Mouse (Mus musculus) heart, postnatal 0 days (tissue): ENCODE data around the gene Olfr111. TPM values are rescaled to one million over a fixed set of nuclear protein-coding genes. Genes with fewer than 3 reads are reported as not detected.
"Not testable (repeated sequence)": the region's sequence is repeated elsewhere in the genome, so short reads cannot be mapped to it uniquely, and the experiment has no call there.

ENCODE experiments used
- ATAC-seq: fragments of 200-750 bp; cut with Nextera tagmentation; 2 replicates; pipeline ENCODE4 v1.8.0; 2017; ENCODE audit warnings: low read depth, moderate number of reproducible peaks, moderate library complexity; ENCODE audit not compliant: insufficient read depth
- DNase-seq: peaks from one replicate; pipeline ENCODE4 v3.0.0-alpha.2; 2016; ENCODE audit warnings: low spot score
- H3K27ac ChIP-seq: fragments of 300-500 bp; sonication (generic); 2 replicates; pipeline ENCODE4 v1.5.1; 2014; ENCODE audit warnings: low read depth, mild to moderate bottlenecking
- H3K27me3 ChIP-seq: fragments of 300-500 bp; sonication (generic); 2 replicates; pipeline ENCODE4 v1.6.1; 2014; ENCODE audit warnings: low read length, mixed read lengths; ENCODE audit not compliant: control insufficient read depth, insufficient read depth
- H3K36me3 ChIP-seq: fragments of 300-500 bp; sonication (generic); replicated peaks from 2 replicates; pipeline ENCODE4 v1.6.1; 2014; ENCODE audit warnings: low read length, mixed read lengths; ENCODE audit not compliant: control insufficient read depth, insufficient read depth
- H3K4me1 ChIP-seq: fragments of 300-500 bp; sonication (generic); 2 replicates; pipeline ENCODE4 v1.6.1; 2014; ENCODE audit warnings: antibody characterized with exemption; ENCODE audit not compliant: control insufficient read depth, insufficient read depth
- H3K4me2 ChIP-seq: fragments of 300-500 bp; sonication (generic); 2 replicates; pipeline ENCODE4 v1.6.1; 2014; ENCODE audit warnings: low read depth, mild to moderate bottlenecking, low read length, moderate library complexity
- H3K4me3 ChIP-seq: fragments of 300-500 bp; sonication (generic); 2 replicates; pipeline ENCODE4 v1.5.1; 2014; ENCODE audit warnings: low read depth, low read length
- H3K9ac ChIP-seq: fragments of 300-500 bp; sonication (generic); replicated peaks from 2 replicates; pipeline ENCODE4 v1.6.1; 2014; ENCODE audit warnings: low read depth, low read length, mixed read lengths
- H3K9me3 ChIP-seq: fragments of 300-500 bp; sonication (generic); replicated peaks from 2 replicates; pipeline ENCODE4 v1.6.1; 2016; ENCODE audit warnings: low read length; ENCODE audit not compliant: control insufficient read depth
- CTCF ChIP-seq: IDR thresholded peaks from 2 replicates; pipeline ENCODE4 v1.5.1; 2016; ENCODE audit warnings: antibody characterized with exemption, control low read depth, low read depth
- EP300 ChIP-seq: IDR thresholded peaks from 2 replicates; pipeline ENCODE4 v1.6.1; 2016; ENCODE audit warnings: antibody characterized with exemption, low read depth
- WGBS: fragments of 180-500 bp; shearing (Covaris S2); extraction: QIAGEN DNeasy Blood & Tissue Kit; methylation state at CpG from one replicate; pipeline ENCODE4 v1.1.7; 2014; 5-methylcytosine and 5-hydroxymethylcytosine counted together
- polyA plus RNA-seq: library from polyadenylated mRNA; unstranded; fragments of >200 nt; fragmentation: Nextera tagmentation; extraction: Ambion mirVana; gene quantifications from 2 replicates; pipeline ENCODE4 v1.2.1, GENCODE M21; 2015
- total RNA-seq: library from RNA; depleted of rRNA; stranded (reverse); fragments of >200 nt; gene quantifications from 2 replicates; pipeline ENCODE4 v1.2.3, GENCODE M21; 2014; ENCODE audit warnings: low replicate concordance

Olfr111 gene
- total and polyA plus RNA-seq, 2 experiments from 2014 or later: not detected

DNA sequence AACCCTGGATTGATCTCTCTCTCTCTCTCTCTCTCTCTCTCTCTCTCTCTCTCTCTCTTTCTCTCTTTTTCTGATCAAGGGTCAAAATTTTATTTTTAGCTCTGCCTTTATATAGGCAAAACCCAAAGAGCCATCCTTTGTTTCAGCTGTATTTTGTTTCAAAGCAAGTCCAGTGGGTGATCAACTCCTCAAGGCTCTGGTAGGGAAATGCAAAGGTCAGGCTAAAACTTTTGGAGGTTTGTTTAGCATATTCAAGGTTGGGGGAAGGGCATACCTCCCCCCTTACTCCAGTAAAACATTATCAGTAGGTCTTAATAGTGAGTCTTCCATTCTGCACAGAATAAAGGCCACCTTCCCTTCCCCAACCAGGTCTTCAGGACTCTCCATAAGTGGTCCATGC is 27.3 kb downstream of the Olfr111 start:
- DNase-seq: no peak

DNA sequence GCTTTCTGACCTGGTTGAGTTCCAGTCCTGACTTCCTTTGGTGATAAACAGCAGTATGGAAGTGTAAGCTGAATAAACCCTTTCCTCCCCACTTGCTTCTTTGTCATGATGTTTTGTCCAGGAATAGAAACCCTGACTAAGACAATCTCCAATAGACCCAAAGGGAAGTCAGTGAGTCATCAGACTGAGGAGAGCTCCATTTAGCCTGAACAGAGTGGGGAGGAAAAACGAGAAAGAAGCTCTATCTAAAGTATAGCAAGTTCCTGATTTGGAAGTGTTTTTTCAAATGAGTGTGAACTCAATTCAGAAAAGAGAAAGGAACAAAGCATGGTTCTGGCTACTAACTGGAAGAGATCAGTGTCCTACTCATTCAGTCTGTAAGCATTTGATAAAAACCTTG is 30.6 kb downstream of the Olfr111 start:
- H3K27ac ChIP-seq, H3K4me1 ChIP-seq, H3K4me3 ChIP-seq, H3K36me3 ChIP-seq, DNase-seq, H3K4me2 ChIP-seq, H3K9ac ChIP-seq, H3K9me3 ChIP-seq, H3K27me3 ChIP-seq, ATAC-seq: not testable (repeated sequence)
- 15% methylated on average over 1 of the region's 1 CpGs for WGBS

More for the DNA sequence above, 27.3 kb downstream of the Olfr111 start:
- Histone ChIP-seq H3K9ac (no peak overlapping the region), H3K27me3 (no peaks in the 10 kb centered on the region), H3K4me1 (no peaks in the 10 kb centered on the region), H3K4me2 (no peak overlapping the region), H3K36me3 (no peaks in the 10 kb centered on the region), H3K4me3 (no peak overlapping the region), H3K9me3 (no peaks in the 10 kb centered on the region), H3K27ac (no peak overlapping the region)
- no peak for TF ChIP-seq EP300
- TF ChIP-seq CTCF: no peak
- no peak for ATAC-seq

DNA sequence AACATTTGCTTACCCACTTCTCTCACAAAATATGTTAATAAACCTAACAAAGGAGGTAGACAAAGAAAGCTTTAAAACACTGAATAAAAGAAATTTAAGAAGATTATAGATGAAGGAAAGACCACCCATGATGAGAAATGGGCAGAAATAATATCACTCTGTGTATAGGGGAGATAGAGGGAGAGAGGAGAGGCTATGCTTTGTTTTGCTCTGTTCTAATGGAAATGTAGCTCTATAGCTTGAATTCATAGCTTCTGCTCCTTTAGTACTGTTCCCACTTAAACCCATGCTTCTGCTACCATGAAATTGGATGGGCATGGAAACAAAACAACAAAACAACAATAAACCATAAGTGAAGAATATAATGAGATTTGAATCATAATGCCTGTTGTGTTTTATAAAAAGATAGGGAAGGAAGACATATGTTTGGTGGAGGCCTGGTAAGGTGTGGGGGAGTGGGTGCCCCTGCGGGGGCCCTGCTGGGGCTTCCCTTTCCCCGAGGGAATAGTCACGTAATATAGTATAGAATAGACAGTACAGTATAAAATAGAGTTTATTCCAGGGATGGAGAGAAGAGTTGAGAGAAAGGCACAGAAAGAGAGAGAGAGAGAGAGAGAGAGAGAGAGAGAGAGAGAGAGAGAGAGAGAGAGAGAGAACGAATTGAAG is 33.8 kb downstream of the Olfr111 start:
- DNase-seq (no peak), ATAC-seq (no peak)
- H3K9me3 ChIP-seq: no peaks in the 10 kb centered on the region
- 64% methylated on average over 4 of the region's 4 CpGs for WGBS
- no peak for TF ChIP-seq CTCF
- TF ChIP-seq EP300: no peak
- H3K27me3 ChIP-seq: no peaks in the 10 kb centered on the region
- H3K4me2 ChIP-seq: no peak overlapping the region
- no peak overlapping the region for H3K4me3 ChIP-seq
- no peaks in the 10 kb centered on the region for H3K4me1 ChIP-seq
- H3K36me3 ChIP-seq: no peaks in the 10 kb centered on the region
- no peak overlapping the region for H3K27ac ChIP-seq
- no peak overlapping the region for H3K9ac ChIP-seq

DNA sequence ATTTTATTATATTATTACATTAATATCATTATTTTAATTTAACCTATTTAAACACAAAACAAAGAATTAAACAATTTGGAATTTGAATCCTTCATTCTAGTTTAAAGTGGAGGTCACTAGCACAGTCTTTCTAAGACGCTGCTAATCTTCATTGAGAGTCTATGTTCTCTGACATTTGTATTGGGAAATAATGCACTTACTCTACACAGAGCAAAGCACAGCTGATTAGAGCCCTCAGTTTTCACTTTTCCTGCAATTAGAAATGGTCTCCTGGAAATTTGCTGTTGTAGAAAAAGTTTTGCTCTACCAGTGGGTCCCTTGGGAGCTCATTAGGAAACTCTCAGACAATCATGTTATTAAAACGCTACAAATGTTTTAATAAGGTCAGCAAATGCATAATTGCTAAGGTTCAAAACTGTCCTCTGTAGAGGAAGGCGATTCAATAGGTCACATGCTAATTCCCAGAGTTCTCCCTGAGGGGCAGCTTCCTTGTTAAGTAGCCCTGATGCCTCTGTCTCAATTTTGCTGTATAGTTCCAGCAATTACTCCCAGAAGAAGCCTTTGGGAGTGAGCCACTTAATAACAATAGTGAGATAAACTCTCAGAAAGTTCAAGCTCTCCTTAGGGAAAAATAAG is 36.1 kb downstream of the Olfr111 start:
- Histone ChIP-seq H3K9me3 (no peaks in the 10 kb centered on the region), H3K4me2 (no peak overlapping the region), H3K36me3 (no peaks in the 10 kb centered on the region), H3K4me1 (no peaks in the 10 kb centered on the region), H3K27ac (no peak overlapping the region), H3K9ac (no peak overlapping the region), H3K27me3 (no peaks in the 10 kb centered on the region), H3K4me3 (no peak overlapping the region)
- no peak for DNase-seq
- WGBS: 49% methylated on average over 3 of the region's 3 CpGs
- ATAC-seq: no peak
- no peak for TF ChIP-seq EP300

DNA sequence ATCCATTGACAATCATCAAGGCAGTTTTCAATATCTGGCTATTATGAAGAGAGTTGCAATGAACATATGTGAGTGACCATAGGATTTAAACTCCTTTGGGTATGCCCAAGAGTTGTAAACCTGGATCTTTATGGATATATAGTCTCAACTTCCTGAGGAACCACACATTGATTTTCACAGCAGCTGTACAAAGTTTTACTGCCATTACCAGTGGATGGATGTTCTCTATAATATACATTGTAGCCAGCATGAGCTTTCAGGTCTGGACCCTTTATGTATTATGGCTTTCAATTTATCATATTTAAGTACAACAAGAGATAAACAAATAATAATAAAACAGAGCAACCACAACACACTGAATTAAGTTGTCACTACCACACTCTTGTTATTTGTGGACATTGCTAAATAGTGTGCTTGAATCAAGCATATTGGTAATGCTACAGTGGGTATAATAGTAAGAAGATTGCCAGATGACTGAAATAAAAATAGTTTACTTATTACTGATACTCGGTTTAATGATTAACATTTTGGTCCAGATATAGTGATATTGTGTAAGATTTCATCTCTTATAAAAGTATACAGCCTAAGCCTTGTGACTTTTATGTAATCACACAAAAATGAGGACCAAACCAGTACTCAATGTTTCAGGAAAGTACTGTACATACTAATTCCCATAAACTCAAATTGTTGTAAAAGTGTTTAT is 51.2 kb downstream of the Olfr111 start:
- DNase-seq: no peak
- no peaks in the 10 kb centered on the region for H3K36me3 ChIP-seq
- H3K4me1 ChIP-seq: no peaks in the 10 kb centered on the region
- WGBS: 37% methylated on average over 1 of the region's 1 CpGs
- H3K4me3 ChIP-seq: no peak overlapping the region
- H3K4me2 ChIP-seq: no peak overlapping the region
- no peak overlapping the region for H3K27ac ChIP-seq
- H3K9ac ChIP-seq: no peak overlapping the region
- no peaks in the 10 kb centered on the region for H3K27me3 ChIP-seq
- H3K9me3 ChIP-seq: no peaks in the 10 kb centered on the region
- TF ChIP-seq EP300 (no peak), CTCF (no peak)
- ATAC-seq: no peak
